Mouse (Mus musculus): ENCODE measurements around the gene Ldlrad3.

DNA sequence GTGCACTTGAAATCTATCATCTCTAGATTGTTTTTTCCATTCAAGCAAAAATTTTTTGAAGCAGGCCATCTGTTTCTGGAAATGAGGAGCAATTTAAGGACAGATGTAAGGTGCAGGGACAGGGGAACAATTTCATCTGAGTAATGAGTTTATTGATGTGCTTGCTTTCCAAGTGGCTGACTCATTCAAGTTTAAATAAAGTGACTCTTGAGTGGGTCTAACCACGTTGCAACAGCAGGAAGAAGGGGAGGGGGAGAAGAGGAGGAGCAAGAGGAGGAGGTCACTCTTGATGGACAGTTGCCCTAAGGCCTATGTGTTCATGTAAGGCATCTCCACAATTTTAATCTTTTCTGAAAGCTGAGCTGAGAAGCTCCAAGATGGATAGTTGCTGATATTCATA, 184.5 kb downstream of the Ldlrad3 start:
- TF ChIP-seq EP300 (IDR thresholded peaks at IDR 0.05; ENCODE audit: insufficient read depth, low read depth, low read length) (no peak), CTCF (IDR thresholded peaks at IDR 0.05) (no peak)
